Mouse (Mus musculus) left cerebral cortex, postnatal 36 days (tissue): ENCODE results near the gene Peak1. TPM values are rescaled to one million over a fixed set of nuclear protein-coding genes. Genes with fewer than 3 reads are reported as not detected.

Source experiments
- DNase-seq, 2 experiments: peaks; one replicate each; pipeline ENCODE4 v3.0.0; 2021 to 2022; ENCODE audit warnings: low spot score in 2 of 2, mixed read lengths in 1 of 2
- intact Hi-C: fragments of 180-260 bp; cut with DNase I; formaldehyde crosslinking; loops from one replicate; pipeline ENCODE4 v1.15.1; 2025
- total RNA-seq, 2 experiments: library from RNA; stranded (reverse); gene quantifications; 2 replicates each; pipeline ENCODE4 v1.2.3; 2021

Gene Peak1
- total RNA-seq, 2 experiments from 2014 or later, result 28.2 to 40.5 TPM

DNA sequence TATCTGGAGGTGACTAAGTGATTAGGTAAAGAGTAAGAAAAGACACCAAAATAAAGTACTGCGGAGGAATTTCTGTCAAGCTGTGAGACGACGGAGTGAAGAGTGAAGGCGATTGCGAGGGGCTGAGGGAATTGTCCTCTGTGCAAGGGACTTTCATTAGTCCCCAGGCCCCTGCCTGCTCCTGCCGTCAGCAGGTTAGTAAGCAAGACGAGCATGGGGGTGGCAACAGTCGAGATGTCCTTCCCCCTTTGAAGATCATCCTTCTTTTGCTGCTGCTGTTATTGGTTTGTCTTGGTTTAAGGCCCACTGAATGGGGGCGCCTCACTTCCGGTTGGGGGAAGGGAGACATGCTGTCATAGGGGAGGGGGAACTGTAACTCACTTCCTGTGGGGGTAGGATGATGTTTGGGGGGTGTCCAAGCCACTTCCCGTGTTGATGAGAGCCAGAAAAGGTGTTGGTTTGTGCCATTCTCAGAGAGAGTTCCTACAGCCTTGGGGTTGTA, 922 bp upstream of the Peak1 start:
- peak; percentile 82 to 84 for DNase-seq
- intact Hi-C loops, result loop anchor here (2.0 to 10.0 kb wide), 3 partner anchors 88 to 204 kb away; no protein-coding TSS in a partner anchor

DNA sequence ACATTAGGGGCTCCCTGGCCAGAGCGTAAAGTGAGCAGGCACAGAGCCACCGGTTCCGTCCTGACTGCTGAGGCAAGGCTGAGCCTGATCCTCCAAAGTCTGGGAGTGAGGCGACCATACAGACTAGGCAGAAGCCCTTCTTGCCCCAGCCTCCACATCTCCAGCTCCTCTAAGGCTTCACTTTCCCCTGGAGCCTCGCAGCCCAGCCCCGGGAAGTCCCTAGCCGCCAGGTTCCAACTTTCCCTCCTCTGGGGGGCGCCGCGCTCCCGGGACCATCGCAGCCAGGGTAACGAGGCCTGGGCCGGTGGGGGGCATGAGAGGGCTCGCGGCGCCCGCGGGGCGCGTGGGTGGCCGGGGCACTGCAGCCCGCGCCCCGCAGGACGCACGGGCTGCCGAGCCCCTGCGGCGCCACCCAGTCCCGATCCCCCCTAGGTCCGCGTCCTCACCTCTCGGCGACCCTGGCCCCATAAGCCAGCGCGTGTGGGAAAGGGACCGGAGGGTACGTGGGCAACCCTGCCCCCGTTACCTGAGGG, 386 bp downstream of the Peak1 start:
- DNase-seq, result peak; percentile 75 to 77
- intact Hi-C loops, result loop anchor here (5.0 to 10.0 kb wide), 2 partner anchors 145 to 203 kb away; no protein-coding TSS in a partner anchor

DNA sequence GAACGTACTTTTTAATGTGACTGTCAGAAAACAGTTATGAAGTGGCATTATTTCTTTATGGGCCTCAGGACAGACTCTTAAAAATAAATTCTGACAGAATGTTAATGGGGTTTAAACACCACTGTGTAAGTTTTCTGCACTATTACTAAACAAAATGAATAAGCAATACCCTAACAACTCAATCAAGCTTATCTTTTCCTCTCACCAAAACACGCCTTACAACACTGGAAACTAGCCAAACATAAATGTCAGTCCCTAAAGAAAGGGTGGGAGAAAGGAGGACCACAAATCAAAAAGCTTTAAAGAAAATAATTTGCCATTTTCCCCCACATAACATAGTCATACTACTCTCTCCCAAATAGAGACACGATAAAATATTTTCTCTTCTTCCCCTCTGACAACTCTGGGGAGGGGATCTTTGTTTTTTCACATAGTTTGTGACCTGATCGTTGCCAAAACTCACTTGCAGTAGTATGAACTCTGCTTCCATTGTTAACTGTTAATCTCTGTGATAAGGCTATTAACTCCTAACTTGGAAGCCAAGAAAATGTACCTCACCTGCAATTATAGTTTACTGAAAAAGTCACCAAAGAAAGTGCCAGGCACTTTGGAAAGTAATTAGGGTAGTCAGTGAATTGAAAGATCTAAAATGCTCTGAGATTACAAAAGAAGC, 1.8 kb downstream of the Peak1 start:
- no peak for DNase-seq
- intact Hi-C loops, result loop anchor here (5.0 to 10.0 kb wide), 2 partner anchors 144 to 201 kb away; no protein-coding TSS in a partner anchor

DNA sequence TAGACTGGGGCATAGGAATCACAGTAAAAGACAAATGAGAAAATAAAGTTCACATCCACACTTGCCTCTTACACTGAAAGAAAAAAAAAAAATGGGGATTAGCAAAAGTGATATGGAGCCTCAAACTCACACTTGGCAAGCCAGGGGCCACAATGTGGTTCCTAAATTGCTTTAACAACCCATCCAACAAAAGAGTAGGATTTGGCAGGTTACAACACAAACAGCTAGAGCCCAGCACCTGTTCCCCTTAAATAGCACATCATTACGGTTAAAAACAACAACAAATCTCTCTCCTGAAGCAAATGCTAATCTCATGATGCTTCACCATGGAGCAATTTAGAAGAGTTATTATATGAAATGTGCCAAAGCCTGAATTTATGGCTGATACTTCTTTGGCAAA, 2.5 kb downstream of the Peak1 start:
- DNase-seq, result no peak
- intact Hi-C loops, result loop anchor here (5.0 to 10.0 kb wide), 2 partner anchors 143 to 201 kb away; no protein-coding TSS in a partner anchor

DNA sequence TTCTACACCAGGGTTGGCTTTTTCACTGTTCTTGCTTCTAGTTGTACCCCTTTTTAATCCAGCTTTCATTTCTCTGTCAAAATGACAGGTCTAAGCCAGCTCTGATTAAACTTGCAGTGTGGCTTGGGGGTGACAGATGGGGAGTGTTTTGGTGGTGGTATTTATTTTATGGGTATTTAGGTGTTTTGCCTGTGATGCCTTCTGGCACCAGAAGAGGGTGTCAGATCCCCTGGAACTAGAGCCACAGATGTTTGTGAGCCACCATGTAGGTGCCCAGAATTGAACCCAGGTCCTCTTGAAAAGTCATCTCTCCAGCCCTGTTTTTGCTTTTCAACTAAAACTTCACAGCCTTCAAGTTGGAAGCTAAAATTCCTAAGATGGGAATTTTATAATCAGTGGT, 3.5 kb downstream of the Peak1 start:
- intact Hi-C loops, result loop anchor here (10.0 kb wide), 1 partner anchor 200 kb away; no protein-coding TSS in a partner anchor
- DNase-seq, result no peak

DNA sequence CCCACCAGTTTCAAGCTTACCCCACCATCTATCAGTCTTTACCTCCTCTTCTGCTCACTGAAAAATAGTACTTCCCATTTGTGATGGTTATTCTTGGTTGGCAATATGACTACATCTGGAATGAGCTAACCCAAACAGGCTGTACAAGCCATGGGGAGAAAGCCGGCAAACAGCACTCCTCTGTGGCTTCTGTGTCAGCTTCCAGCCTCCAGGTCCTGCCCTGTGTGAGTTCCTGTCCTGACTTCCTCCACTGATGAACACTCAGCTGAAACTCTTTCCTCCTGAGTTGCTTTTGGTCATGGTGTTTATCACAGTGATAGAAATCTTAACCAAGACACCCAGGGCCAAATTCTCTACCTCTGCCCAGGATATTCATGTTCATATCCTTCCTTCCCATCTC, 5.2 kb downstream of the Peak1 start:
- DNase-seq, result no peak
- intact Hi-C loops, result loop anchor here (10.0 kb wide), 1 partner anchor 198 kb away; no protein-coding TSS in a partner anchor

DNA sequence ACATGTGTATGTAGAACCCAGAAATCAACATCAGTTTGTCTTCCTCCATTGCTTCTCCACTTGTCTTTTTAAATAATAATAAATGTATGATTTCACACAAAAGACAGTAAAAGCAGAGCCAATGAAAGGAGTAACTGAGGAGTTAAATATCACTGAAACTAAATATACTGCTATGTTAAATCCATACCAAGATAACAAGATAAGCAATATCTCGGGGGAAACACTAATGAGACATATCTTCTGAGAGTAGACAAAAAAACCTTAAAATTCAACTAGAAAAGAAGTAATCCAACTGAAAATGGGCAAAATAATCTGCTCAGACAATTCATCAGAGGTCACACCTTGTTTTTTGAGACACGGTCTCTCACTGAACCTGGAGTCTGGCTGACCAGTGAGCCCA, 7.9 kb downstream of the Peak1 start:
- intact Hi-C loops, result loop anchor here (10.0 kb wide), 1 partner anchor 195 kb away; no protein-coding TSS in a partner anchor
- DNase-seq, result no peak

DNA sequence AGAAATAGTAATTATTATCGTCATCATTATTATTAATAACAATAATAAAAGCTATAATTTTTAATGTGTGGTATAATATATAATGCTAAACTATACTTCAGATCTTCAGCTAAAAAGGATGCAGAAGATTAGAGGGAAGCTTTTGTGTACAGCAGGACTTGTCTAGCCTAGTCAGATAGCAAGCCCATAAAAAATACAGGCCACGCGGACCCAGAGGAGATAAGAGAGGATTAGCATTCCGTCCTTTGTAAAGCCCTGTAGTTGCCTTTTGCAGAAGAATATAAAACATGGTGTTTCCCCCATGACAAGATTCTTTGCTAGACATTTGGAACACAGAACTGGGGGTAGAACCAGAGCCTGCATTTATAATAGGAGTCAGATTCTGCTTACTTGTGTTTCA, 13.2 kb downstream of the Peak1 start:
- intact Hi-C loops, result no loop called here
- no peak for DNase-seq

DNA sequence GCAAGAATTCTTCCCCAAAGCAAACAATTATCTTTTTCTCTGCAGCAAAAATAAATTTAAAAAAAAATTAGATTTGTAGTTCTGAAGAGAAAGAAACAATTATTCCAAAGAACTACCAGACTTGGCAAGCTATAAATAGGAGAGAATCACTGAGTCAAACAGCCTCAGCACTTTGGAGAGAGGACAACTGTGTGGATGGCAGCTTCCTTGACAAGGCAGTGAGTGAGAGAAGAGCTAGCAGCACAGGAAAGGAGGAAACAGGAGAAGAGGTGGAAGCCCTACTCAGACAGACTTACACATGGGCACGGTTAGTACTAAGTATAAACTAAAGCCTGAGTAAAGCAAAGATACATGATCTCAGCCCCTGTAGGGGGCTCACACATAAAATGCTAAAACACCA, 21.6 kb downstream of the Peak1 start:
- no peak for DNase-seq
- intact Hi-C loops, result no loop called here

DNA sequence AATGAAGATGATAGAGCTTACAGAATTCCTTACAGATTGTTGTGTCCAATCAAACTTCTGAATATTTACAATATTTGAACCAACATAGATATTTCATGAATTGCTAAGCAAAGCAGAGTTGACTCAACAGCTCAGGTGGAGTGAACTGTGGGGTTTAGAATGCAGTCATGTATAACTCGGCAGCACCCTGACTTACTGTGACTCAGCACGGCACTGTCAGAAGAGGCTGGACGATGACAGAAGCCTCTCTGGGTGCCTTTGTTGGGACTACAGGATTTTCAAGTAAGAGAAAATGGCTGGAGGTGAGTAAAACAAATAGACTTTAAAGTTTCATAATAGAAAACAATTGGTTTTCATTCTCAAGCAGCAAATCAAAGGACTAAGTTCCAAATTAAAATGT, 25.0 kb downstream of the Peak1 start:
- intact Hi-C loops, result no loop called here
- no peak for DNase-seq

DNA sequence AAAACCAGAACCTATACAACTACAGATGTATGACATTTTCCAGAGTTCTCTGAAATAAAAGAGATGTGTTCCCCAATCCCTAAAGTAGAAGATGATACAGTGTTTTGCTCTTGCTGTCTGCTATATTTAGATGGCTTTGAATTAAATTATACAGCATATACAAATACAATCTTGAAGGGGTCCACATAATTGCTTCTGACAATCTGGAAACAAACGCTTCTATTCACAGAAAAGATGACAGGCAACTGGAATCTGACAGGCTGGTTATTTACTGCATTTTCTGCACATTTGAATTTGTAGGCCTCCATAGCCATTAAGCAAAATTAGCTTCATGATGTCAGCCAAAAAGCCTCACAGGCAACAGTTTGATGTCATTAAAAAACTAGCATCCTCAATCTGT, 35.1 kb downstream of the Peak1 start:
- intact Hi-C loops, result no loop called here

DNA sequence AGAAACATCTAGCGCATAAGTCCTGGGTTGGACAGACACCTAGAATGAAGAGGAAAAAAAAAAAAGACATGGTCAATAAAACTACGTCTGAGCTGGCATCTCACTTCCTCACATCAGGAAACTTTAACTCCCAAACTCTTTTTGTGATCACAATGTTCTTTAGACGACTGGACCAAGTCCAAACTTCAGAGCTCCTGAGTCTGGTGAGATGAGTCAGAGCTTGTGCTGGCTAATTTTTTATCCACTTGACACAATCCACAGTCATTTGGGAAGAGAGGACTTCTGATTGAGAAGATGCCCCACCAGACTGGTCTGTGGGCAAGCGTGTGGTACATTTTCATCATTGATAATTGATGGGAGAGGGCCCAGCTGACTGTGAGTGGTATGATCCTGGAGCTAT, 43.5 kb downstream of the Peak1 start:
- intact Hi-C loops, result no loop called here
- peak; percentile 13 to 15 for DNase-seq

More for the DNA sequence above, 35.1 kb downstream of the Peak1 start:
- DNase-seq, result no peak

DNA sequence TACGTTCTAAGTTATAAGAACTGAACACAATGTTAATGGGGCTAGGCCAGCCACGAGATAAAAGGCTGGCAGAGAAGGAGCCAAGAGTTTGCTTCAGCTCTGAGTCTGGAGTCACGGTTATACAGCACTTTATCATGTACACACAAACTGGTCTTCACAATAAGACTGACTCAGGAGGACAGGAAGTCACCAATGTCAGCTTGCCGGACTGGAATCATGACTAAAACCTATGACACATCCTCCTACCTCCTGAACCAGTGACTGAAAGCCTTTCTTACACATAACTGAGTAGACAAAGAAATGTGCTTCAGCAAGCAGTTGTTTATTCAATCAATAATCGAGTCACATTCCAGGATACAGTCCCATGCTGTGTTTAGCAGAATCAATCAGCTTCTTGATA, 47.2 kb downstream of the Peak1 start:
- intact Hi-C loops, result no loop called here
- DNase-seq, result no peak

DNA sequence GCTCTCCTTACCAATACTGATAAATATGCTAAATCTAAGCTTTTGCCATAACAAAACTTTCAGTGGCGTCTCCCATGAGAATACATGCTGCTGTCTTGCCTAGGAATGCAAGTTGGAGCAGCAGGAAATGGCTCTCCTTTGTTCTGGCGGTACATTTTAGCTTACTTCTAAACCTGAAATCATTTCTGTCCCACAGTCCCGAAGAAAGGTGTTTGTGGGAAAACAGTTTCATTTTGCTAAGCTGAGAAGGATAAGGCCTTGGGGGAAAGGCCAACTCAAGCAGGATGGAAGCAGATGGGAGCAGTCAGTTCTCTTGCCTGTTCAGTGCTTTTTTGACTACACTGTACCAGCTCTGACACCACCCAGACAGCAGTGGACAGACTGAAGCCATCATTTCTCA, 49.1 kb downstream of the Peak1 start:
- intact Hi-C loops, result no loop called here
- DNase-seq, result no peak

DNA sequence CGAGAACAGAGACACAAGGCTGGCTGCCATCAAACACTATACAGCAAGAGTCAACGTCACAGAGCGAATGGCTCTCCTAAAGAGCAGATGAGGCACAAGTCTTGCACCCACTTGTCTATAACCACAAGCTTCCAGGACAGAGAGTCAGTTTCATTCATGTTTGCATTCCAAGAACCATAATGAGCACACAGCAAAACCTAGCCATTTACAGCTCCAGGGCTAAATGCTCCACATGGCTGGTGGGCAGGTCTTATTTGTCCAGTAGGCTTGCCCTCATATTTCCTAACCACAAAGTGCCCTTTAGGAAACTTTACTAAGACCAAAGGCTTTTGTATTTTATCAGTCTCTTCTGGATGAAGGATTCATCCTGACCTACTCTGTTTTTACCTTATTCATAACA, 54.6 kb downstream of the Peak1 start:
- intact Hi-C loops, result no loop called here
- no peak for DNase-seq

DNA sequence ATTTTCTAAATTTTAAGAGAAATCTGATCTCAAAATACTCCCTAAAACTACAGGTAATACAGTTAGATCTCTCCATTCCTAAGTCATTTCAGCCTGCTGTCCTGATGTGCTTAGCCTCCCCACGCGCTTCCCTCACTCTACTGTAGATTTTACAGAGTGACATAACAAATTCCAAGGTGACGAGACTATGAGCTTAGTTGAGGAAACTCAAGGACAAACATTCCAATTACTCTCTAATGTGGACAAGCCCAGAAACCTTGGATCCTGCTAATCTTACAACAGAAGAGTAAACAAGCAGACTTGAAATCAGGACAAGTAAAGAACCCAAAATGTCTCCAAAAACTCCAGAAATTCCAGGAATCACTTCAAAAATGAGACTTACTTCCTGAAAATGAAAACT, 58.6 kb downstream of the Peak1 start:
- no peak for DNase-seq
- intact Hi-C loops, result no loop called here

DNA sequence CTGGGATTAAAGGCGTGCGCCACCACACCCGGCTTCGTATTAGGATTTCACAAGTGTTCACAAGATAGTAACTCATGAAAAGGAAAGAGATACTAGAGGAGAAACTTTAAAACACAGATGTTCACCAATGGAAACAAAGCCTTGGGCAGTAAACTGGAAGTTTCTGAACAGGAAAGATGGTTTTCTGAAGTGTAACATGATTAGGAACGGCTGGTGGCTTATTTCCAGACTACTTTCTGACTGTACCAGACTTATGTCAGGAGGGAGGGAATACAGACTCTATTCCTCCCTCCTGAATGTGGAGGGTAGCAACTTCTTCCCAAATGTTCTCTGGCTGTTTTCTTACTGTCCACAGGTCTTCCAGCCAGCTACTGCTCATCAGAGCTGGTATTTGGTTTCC, 62.7 kb downstream of the Peak1 start:
- DNase-seq, result no peak
- intact Hi-C loops, result no loop called here

DNA sequence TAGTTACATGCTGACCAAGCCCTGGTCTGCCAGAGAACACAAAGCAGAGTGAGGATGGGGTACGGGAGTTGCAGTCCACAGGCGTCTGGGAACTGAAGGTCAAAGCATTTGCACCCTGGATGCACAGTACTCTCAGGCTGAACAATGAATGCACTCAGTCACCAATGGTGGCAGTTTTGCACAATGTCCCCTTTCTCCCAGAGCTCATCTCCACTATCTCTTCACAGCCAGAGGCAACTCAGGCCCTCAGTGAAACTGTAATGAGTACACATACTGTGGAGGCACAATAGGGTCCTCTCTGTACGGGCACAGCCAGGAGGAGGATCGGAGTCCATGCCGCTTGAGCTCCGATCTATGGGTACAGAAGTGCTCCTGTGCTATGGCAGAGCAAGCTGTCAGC, 71.5 kb downstream of the Peak1 start:
- intact Hi-C loops, result no loop called here
- no peak for DNase-seq

DNA sequence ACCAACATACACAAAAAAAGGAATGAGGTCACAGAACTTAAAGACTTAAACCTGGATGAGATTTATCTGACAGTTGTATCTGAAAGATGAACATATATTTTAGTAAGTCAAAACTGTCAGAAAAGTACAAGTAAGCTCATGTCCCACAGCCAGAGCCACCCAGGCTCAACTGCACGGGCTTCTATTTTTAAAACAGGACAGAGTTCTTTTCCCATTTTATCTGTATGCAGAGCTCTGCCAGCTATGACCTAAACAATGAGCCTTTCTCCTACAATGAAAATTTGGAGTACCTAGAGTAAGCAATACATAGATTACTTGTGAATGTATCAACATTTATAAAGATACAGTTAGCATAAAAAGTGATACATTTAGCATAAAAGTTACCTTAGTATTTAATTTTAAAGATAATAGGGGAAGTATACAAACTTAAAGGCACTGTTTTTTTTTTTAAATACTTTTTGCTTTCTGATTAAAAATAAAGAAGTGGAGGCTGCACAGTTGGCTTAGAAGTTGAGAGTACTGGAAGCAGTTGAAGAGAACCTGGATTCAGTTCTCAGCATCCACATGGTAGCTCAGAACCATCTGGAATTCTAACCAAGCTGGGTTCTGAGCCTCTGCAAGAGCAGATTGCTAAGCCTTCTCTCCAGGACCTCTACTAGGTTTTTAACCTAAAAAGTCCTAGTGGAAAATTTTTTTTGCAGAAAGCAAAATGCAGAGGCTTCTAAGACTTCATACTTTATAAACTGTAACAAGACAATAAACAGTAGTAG, 78.3 kb downstream of the Peak1 start:
- intact Hi-C loops, result no loop called here
- no peak for DNase-seq

DNA sequence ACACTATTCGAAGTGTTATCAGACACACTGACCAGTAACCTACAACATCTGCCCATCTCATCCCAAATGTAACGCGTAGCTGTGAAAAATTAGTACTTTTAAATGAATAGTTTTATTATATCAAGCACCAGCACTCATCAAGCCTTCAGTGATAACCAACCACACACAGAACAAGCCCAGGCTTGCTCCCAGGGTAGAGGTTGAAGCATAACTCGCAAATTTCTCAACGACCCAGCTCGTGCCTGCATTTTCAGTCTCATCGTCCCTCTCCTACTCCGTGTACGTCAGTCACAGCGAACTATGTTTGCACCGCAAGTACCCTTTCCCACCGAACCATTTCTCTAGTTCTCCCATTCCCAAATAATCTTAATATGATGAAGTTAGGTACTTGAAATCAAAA, 83.5 kb downstream of the Peak1 start:
- intact Hi-C loops, result no loop called here
- DNase-seq, result no peak
